Mouse (Mus musculus) kidney, embryonic 16.5 days (tissue): ENCODE data around the gene Olfr1145. TPM values are rescaled to one million over a fixed set of nuclear protein-coding genes. Genes with fewer than 3 reads are reported as not detected.

Experiments used
- ATAC-seq: fragments of 200-750 bp; cut with Nextera tagmentation; 2 replicates; pipeline ENCODE4 v1.8.0; 2017; ENCODE audit warnings: moderate TSS enrichment; ENCODE audit not compliant: low FRiP score, low TSS enrichment
- H3K27ac ChIP-seq: fragments of 300-500 bp; sonication (generic); 2 replicates; pipeline ENCODE4 v1.5.1; 2014; ENCODE audit warnings: low read length
- H3K27me3 ChIP-seq: fragments of 300-500 bp; sonication (generic); 2 replicates; pipeline ENCODE4 v1.6.1; 2014; ENCODE audit warnings: low read length, control low read depth, mixed read lengths; ENCODE audit not compliant: insufficient read depth
- H3K36me3 ChIP-seq: fragments of 300-500 bp; sonication (generic); 2 replicates; pipeline ENCODE4 v1.6.1; 2014; ENCODE audit warnings: low read length, control low read depth, mixed read lengths; ENCODE audit not compliant: insufficient read depth
- H3K4me1 ChIP-seq: fragments of 300-500 bp; sonication (generic); 2 replicates; pipeline ENCODE4 v1.6.1; 2014; ENCODE audit warnings: low read length, control low read depth, mixed read lengths; ENCODE audit not compliant: insufficient read depth
- H3K4me2 ChIP-seq: fragments of 300-500 bp; sonication (generic); replicated peaks from 2 replicates; pipeline ENCODE4 v1.6.1; 2014; ENCODE audit warnings: low read depth, low read length
- H3K4me3 ChIP-seq: fragments of 300-500 bp; sonication (generic); 2 replicates; pipeline ENCODE4 v1.5.1; 2014; ENCODE audit warnings: mild to moderate bottlenecking, low read length
- H3K9ac ChIP-seq: fragments of 300-500 bp; sonication (generic); replicated peaks from 2 replicates; pipeline ENCODE4 v1.6.1; 2014; ENCODE audit warnings: low read length
- H3K9me3 ChIP-seq: fragments of 300-500 bp; sonication (generic); 2 replicates; pipeline ENCODE4 v1.6.1; 2016; ENCODE audit warnings: low read length, control low read depth
- WGBS: fragments of 180-500 bp; shearing (Covaris S2); extraction: QIAGEN DNeasy Blood & Tissue Kit; methylation state at CpG from one replicate; pipeline ENCODE4 v1.1.7; 2014; 5-methylcytosine and 5-hydroxymethylcytosine counted together
- polyA plus RNA-seq: library from polyadenylated mRNA; unstranded; fragments of >200 nt; fragmentation: Nextera tagmentation; extraction: Ambion mirVana; gene quantifications from 2 replicates; pipeline ENCODE4 v1.2.1, GENCODE M21; 2015

Gene Olfr1145
- polyA plus RNA-seq = not detected in 2 replicates

GRCm38 (mm10) chr2:87809522-87809921, at the start of gene Olfr1145:
TSS of gene Olfr1145 (plus strand) at chr2:87809822.
- no peak for ATAC-seq
- 84% methylated on average over 1 of the region's 1 CpGs for WGBS
- Histone ChIP-seq H3K36me3 (no peaks in the 10 kb centered on the region), H3K4me1 (no peaks in the 10 kb centered on the region), H3K27me3 (no peaks in the 10 kb centered on the region), H3K9ac (no peak within 1 kb of the TSS), H3K27ac (no peak within 1 kb of the TSS), H3K4me2 (no peak within 1 kb of the TSS), H3K9me3 (no peaks in the 10 kb centered on the region), H3K4me3 (no peak within 1 kb of the TSS)

GRCm38 (mm10) chr2:87776143-87776542, 33.5 kb upstream of the Olfr1145 start:
- no peak overlapping the region for H3K27ac ChIP-seq
- H3K4me3 ChIP-seq = no peak overlapping the region
- no peak for ATAC-seq
- H3K9me3 ChIP-seq = no peaks in the 10 kb centered on the region
- H3K4me2 ChIP-seq = no peak overlapping the region
- no peak overlapping the region for H3K9ac ChIP-seq
- H3K27me3 ChIP-seq = no peaks in the 10 kb centered on the region
- WGBS = 62% methylated on average over 1 of the region's 1 CpGs
- no peaks in the 10 kb centered on the region for H3K36me3 ChIP-seq
- H3K4me1 ChIP-seq = no peaks in the 10 kb centered on the region

DNA sequence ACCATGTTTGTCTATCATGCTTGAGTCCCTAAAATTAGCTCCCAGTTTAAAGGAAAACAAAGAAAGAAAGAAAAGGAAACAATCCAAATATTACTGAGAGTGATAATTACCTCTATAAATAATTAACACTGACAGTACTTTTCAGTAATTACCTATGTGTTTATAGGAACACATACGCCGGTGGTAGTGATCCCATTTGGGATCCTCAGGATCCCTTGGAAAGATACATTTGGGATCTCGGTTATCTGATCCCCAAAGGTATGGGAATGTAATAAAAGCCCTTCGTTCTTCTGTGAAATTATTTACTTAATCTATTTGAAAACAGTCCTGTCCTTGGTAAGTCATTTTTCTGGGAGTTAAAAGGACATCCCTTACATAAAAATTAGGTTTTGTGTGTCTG, 30.4 kb upstream of the Olfr1145 start, which contains the start of gene Olfr152:
Gene Olfr152 (plus strand): TSS at position 301 of the 400 bp plus-strand sequence.
- Histone ChIP-seq H3K27ac (no peak within 1 kb of the TSS), H3K4me3 (no peak within 1 kb of the TSS), H3K4me1 (no peaks in the 10 kb centered on the region), H3K36me3 (no peaks in the 10 kb centered on the region), H3K9me3 (no peaks in the 10 kb centered on the region), H3K27me3 (no peaks in the 10 kb centered on the region), H3K9ac (no peak within 1 kb of the TSS), H3K4me2 (no peak within 1 kb of the TSS)
- ATAC-seq = no peak
- WGBS = 74% methylated on average over 4 of the region's 4 CpGs

DNA sequence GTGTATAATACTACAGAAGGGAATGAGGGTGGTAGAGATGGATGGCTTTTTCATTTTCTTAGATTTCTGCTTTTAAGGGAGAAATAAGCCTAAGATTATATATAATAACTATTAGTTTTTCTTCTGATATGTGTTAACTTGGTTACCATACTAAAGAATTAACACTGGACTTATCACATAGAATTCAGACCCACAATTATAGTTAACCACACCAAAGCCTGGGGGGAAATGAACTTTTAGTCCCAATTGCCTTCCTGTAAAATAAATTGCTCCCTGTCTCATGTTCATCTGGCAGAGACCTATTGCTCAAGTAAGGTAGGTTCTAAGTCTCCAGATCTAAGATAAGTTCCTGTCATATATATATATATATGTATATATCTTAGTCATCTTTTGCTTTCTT, 9.3 kb upstream of the Olfr1145 start, which contains the start of gene Olfr1143:
Gene Olfr1143 (plus strand): TSS at position 301 of the 400 bp plus-strand sequence.
- H3K4me3 ChIP-seq = no peak within 1 kb of the TSS
- no peak within 1 kb of the TSS for H3K9ac ChIP-seq
- H3K4me2 ChIP-seq = no peak within 1 kb of the TSS
- ATAC-seq = no peak
- no peak within 1 kb of the TSS for H3K27ac ChIP-seq
- no peaks in the 10 kb centered on the region for H3K4me1 ChIP-seq
- H3K27me3 ChIP-seq = no peaks in the 10 kb centered on the region
- H3K36me3 ChIP-seq = no peaks in the 10 kb centered on the region
- no peaks in the 10 kb centered on the region for H3K9me3 ChIP-seq

DNA sequence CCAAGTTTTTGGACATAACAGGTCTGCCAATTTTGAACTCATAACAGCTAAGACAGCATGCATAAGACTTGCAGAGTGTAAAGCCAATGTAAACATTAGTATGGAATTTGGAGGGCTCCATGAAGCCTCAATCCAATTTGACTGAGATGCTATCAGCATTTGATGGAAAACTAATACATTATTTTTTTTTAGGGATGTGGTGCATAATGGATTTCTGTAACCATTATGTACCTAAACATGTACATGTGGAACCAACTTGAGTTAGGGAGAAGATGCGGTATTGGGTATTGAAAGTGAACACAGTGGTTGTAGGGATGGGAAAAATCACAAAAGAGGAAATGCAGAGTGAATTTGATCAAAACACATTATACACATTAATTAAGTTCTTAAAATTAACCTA, 20.6 kb downstream of the Olfr1145 start, which contains the start of gene Olfr1148:
Gene Olfr1148 (plus strand): TSS at position 301 of the 400 bp plus-strand sequence.
- WGBS = 91% methylated on average over 1 of the region's 1 CpGs
- no peak for ATAC-seq
- H3K27me3 ChIP-seq = no peaks in the 10 kb centered on the region
- H3K4me3 ChIP-seq = no peak within 1 kb of the TSS
- no peaks in the 10 kb centered on the region for H3K4me1 ChIP-seq
- H3K4me2 ChIP-seq = no peak within 1 kb of the TSS
- H3K9me3 ChIP-seq = no peaks in the 10 kb centered on the region
- H3K9ac ChIP-seq = no peak within 1 kb of the TSS
- no peaks in the 10 kb centered on the region for H3K36me3 ChIP-seq
- H3K27ac ChIP-seq = no peak within 1 kb of the TSS

GRCm38 (mm10) chr2:87843693-87844092, 34.1 kb downstream of the Olfr1145 start, which contains the start of gene Olfr1150-ps1:
TSS of gene Olfr1150-ps1 (plus strand) at chr2:87843993.
- H3K9me3 ChIP-seq = no peaks in the 10 kb centered on the region
- H3K36me3 ChIP-seq = no peaks in the 10 kb centered on the region
- H3K4me1 ChIP-seq = no peaks in the 10 kb centered on the region
- WGBS = 87% methylated on average over 1 of the region's 1 CpGs
- no peak within 1 kb of the TSS for H3K4me2 ChIP-seq
- no peak within 1 kb of the TSS for H3K27ac ChIP-seq
- no peak for ATAC-seq
- H3K9ac ChIP-seq = no peak within 1 kb of the TSS
- no peak within 1 kb of the TSS for H3K4me3 ChIP-seq
- H3K27me3 ChIP-seq = no peaks in the 10 kb centered on the region

DNA sequence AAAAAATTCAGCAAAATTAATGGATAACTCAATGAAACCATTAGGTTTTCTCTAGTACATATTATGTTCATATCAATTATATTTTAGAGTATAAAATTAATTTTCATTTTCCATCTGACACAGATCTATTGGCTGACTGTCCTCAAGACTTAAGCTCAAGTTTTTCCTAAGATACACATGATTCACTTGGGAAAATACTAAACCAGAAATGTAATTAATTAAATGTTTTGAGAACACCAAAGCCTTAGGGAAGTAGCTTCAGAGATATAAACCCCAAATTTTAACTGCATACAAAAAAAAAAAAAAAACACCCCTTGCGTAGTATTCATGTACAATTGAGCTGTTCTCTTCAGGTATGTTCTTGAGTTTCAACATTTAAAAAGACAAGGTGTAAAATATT, 45.9 kb downstream of the Olfr1145 start, which contains the start of gene Olfr1151:
Gene Olfr1151 (plus strand): TSS at position 301 of the 400 bp plus-strand sequence.
- no peak within 1 kb of the TSS for H3K4me2 ChIP-seq
- no peak within 1 kb of the TSS for H3K4me3 ChIP-seq
- H3K27me3 ChIP-seq = no peaks in the 10 kb centered on the region
- H3K36me3 ChIP-seq = no peaks in the 10 kb centered on the region
- no peaks in the 10 kb centered on the region for H3K4me1 ChIP-seq
- H3K27ac ChIP-seq = no peak within 1 kb of the TSS
- no peak for ATAC-seq
- H3K9ac ChIP-seq = no peak within 1 kb of the TSS
- H3K9me3 ChIP-seq = no peaks in the 10 kb centered on the region
- WGBS = 93% methylated on average over 1 of the region's 1 CpGs

Other genes with a start within 250 kb of the Olfr1145 start
- not detected in 2 replicates for gene Olfr1129, start 235.9 kb upstream of the Olfr1145 start, polyA plus RNA-seq
- not detected in 2 replicates for gene Olfr1130, start 203.6 kb upstream of the Olfr1145 start, polyA plus RNA-seq
- not detected in 2 replicates for gene Olfr1131, start 182.7 kb upstream of the Olfr1145 start, polyA plus RNA-seq
- gene Olfr1132, start 172.3 kb upstream of the Olfr1145 start, polyA plus RNA-seq = not detected in 2 replicates
- gene Olfr1133, start 162.4 kb upstream of the Olfr1145 start, polyA plus RNA-seq = not detected in 2 replicates
- not detected in 2 replicates for gene Olfr1134, start 151.4 kb upstream of the Olfr1145 start, polyA plus RNA-seq
- gene Olfr1135, start 136.2 kb upstream of the Olfr1145 start, polyA plus RNA-seq = not detected in 2 replicates
- gene Olfr1136, start 115.9 kb upstream of the Olfr1145 start, polyA plus RNA-seq = not detected in 2 replicates
- gene Olfr1137, start 96.6 kb upstream of the Olfr1145 start, polyA plus RNA-seq = not detected in 2 replicates
- not detected in 2 replicates for gene Olfr1138, start 69.8 kb upstream of the Olfr1145 start, polyA plus RNA-seq
- gene Olfr1140, start 66.1 kb upstream of the Olfr1145 start, polyA plus RNA-seq = not detected in 2 replicates
- not detected in 2 replicates for gene Olfr1141, start 55.8 kb upstream of the Olfr1145 start, polyA plus RNA-seq
- not detected in 2 replicates for gene Olfr152, start 30.3 kb upstream of the Olfr1145 start, polyA plus RNA-seq
- gene Olfr1143, start 9.2 kb upstream of the Olfr1145 start, polyA plus RNA-seq = not detected in 2 replicates
- gene Olfr1148, start 20.7 kb downstream of the Olfr1145 start, polyA plus RNA-seq = not detected in 2 replicates
- not detected in 2 replicates for gene Olfr1150-ps1, start 34.2 kb downstream of the Olfr1145 start, polyA plus RNA-seq
- not detected in 2 replicates for gene Olfr1151, start 46.0 kb downstream of the Olfr1145 start, polyA plus RNA-seq
- 0.03 TPM in 1 of 2 replicates, not detected in the other for gene Olfr1152, start 56.7 kb downstream of the Olfr1145 start, polyA plus RNA-seq
- not detected in 2 replicates for gene Olfr1153, start 85.1 kb downstream of the Olfr1145 start, polyA plus RNA-seq
- gene Olfr1154, start 95.3 kb downstream of the Olfr1145 start, polyA plus RNA-seq = not detected in 2 replicates
- not detected in 2 replicates for gene Olfr1155, start 135.3 kb downstream of the Olfr1145 start, polyA plus RNA-seq
- not detected in 2 replicates for gene Olfr1156, start 143.3 kb downstream of the Olfr1145 start, polyA plus RNA-seq
- not detected in 2 replicates for gene Olfr1157, start 158.5 kb downstream of the Olfr1145 start, polyA plus RNA-seq
- not detected in 2 replicates for gene Olfr74, start 164.8 kb downstream of the Olfr1145 start, polyA plus RNA-seq
- not detected in 2 replicates for gene Olfr1158, start 180.3 kb downstream of the Olfr1145 start, polyA plus RNA-seq
- gene Olfr1160, start 198.4 kb downstream of the Olfr1145 start, polyA plus RNA-seq = not detected in 2 replicates
- gene Olfr1161, start 213.0 kb downstream of the Olfr1145 start, polyA plus RNA-seq = not detected in 2 replicates
- 0.05 TPM in 1 of 2 replicates, not detected in the other for gene Olfr73, start 227.9 kb downstream of the Olfr1145 start, polyA plus RNA-seq
- not detected in 2 replicates for gene Olfr1162, start 241.3 kb downstream of the Olfr1145 start, polyA plus RNA-seq